Mouse (Mus musculus) midbrain, postnatal 0 days (tissue): ENCODE data around the gene Egflam. TPM values are rescaled to one million over a fixed set of nuclear protein-coding genes. Genes with fewer than 3 reads are reported as not detected.

Source experiments
- ATAC-seq: fragments of 200-750 bp; cut with Nextera tagmentation; 2 replicates; pipeline ENCODE4 v1.8.0; 2017; ENCODE audit warnings: moderate number of reproducible peaks, mild to moderate bottlenecking, moderate TSS enrichment, moderate library complexity; ENCODE audit not compliant: low FRiP score
- DNase-seq: peaks from one replicate; pipeline ENCODE4 v3.0.0-alpha.2; 2015; ENCODE audit warnings: low spot score
- H3K27ac ChIP-seq: fragments of 300-500 bp; sonication (generic); 2 replicates; pipeline ENCODE4 v1.5.1; 2014; ENCODE audit warnings: low read depth, mild to moderate bottlenecking, low read length, mixed read lengths
- H3K27me3 ChIP-seq: fragments of 300-500 bp; sonication (generic); 2 replicates; pipeline ENCODE4 v1.6.1; 2014; ENCODE audit warnings: low read length, control low read depth, mixed read lengths; ENCODE audit not compliant: insufficient read depth
- H3K36me3 ChIP-seq: fragments of 300-500 bp; sonication (generic); 2 replicates; pipeline ENCODE4 v1.6.1; 2014; ENCODE audit warnings: low read length, control low read depth, mixed read lengths; ENCODE audit not compliant: insufficient read depth
- H3K4me1 ChIP-seq: fragments of 300-500 bp; sonication (generic); 2 replicates; pipeline ENCODE4 v1.6.1; 2014; ENCODE audit warnings: mild to moderate bottlenecking, control low read depth, antibody characterized with exemption, low read length, mixed read lengths; ENCODE audit not compliant: insufficient read depth
- H3K4me2 ChIP-seq: fragments of 300-500 bp; sonication (generic); 2 replicates; pipeline ENCODE4 v1.6.1; 2014; ENCODE audit warnings: low read depth, mild to moderate bottlenecking, low read length, mixed read lengths; ENCODE audit not compliant: poor library complexity, severe bottlenecking
- H3K4me3 ChIP-seq: fragments of 300-500 bp; sonication (generic); 2 replicates; pipeline ENCODE4 v1.5.1; 2014; ENCODE audit warnings: low read depth, mild to moderate bottlenecking, low read length, moderate library complexity
- H3K9ac ChIP-seq: fragments of 300-500 bp; sonication (generic); replicated peaks from 2 replicates; pipeline ENCODE4 v1.6.1; 2014; ENCODE audit warnings: mild to moderate bottlenecking, low read length, moderate library complexity, mixed read lengths; ENCODE audit not compliant: poor library complexity, severe bottlenecking
- H3K9me3 ChIP-seq: fragments of 300-500 bp; sonication (generic); 2 replicates; pipeline ENCODE4 v1.6.1; 2016; ENCODE audit warnings: low read length, control low read depth
- CTCF ChIP-seq: IDR thresholded peaks from 2 replicates; pipeline ENCODE4 v1.5.1; 2016; ENCODE audit warnings: antibody characterized with exemption, mild to moderate bottlenecking
- WGBS: fragments of 180-500 bp; shearing (Covaris S2); extraction: QIAGEN DNeasy Blood & Tissue Kit; methylation state at CpG from one replicate; pipeline ENCODE4 v1.1.7; 2014; 5-methylcytosine and 5-hydroxymethylcytosine counted together
- polyA plus RNA-seq: library from polyadenylated mRNA; unstranded; fragments of >200 nt; fragmentation: Nextera tagmentation; extraction: Ambion mirVana; gene quantifications from 2 replicates; pipeline ENCODE4 v1.2.1, GENCODE M21; 2015
- total RNA-seq: library from RNA; depleted of rRNA; stranded (reverse); fragments of >200 nt; gene quantifications from 2 replicates; pipeline ENCODE4 v1.2.3, GENCODE M21; 2014

The Egflam gene
- total and polyA plus RNA-seq, 2 experiments from 2014 or later: 7.8 to 8.6 TPM

DNA sequence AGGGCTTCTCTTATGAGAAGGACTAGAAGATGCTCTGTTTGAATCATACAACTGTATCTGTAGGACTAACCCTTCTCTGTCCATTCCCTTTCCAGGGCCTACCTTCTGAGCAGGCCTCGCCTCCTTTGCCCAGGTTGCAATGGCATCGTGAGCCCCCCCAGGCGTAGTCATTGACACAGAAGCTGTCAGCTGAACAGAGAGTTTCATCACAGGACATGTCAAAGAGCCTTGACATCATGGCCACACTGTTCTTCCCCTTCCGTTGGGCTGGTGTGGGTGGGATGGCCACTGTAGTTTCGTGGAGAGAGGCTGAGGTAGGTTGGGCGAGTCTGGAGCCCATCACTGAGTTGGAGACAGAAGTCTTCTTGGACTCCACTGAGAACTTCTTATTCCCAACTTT lies 144.9 kb downstream of the Egflam start:
- Histone ChIP-seq H3K27me3 (no peaks in the 10 kb centered on the region), H3K4me1 (no peaks in the 10 kb centered on the region), H3K4me3 (no peak overlapping the region), H3K9me3 (peaks cover 3% of the 10 kb centered on the region; the same call in 1 of the 2 replicates), H3K36me3 (no peaks in the 10 kb centered on the region; the same call in 1 of the 2 replicates), H3K9ac (no peak overlapping the region), H3K27ac (no peak overlapping the region), H3K4me2 (no peak overlapping the region)
- DNase-seq (no peak), ATAC-seq (no peak)
- 97% methylated on average over 6 of the region's 6 CpGs for WGBS
- TF ChIP-seq CTCF: no peak

DNA sequence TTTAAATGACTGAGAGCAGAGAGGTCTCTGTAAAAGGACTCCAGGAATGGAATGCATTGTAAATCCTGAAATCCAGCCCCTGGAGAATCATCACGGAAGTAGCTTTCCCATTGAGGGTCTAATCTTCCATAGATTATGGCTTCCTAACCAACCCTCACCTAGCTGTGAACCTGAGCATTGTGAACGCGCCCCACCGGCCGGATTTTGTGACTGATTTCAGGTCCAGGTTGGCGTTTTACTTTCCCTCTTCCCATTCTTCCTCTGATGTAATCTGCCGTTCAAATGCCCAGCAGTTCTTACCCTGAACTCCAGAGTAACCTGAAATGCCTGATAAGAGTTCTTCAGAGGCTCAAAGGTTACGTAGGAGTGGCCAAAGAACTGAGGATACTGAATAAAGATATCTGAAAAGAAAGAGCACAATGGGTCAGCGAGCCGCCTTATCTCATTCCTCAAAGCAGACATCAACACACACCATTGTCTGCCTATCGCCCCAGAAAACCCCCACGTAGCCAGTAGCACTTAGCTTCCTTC lies 146.0 kb downstream of the Egflam start:
- Histone ChIP-seq H3K36me3 (no peaks in the 10 kb centered on the region; the same call in 1 of the 2 replicates), H3K9me3 (peaks cover 3% of the 10 kb centered on the region; the same call in 1 of the 2 replicates), H3K4me3 (no peak overlapping the region), H3K27ac (no peak overlapping the region), H3K4me1 (no peaks in the 10 kb centered on the region), H3K4me2 (no peak overlapping the region), H3K27me3 (no peaks in the 10 kb centered on the region), H3K9ac (no peak overlapping the region)
- no peak for DNase-seq
- no peak for TF ChIP-seq CTCF
- WGBS: 75% methylated on average over 12 of the region's 12 CpGs
- ATAC-seq: no peak

DNA sequence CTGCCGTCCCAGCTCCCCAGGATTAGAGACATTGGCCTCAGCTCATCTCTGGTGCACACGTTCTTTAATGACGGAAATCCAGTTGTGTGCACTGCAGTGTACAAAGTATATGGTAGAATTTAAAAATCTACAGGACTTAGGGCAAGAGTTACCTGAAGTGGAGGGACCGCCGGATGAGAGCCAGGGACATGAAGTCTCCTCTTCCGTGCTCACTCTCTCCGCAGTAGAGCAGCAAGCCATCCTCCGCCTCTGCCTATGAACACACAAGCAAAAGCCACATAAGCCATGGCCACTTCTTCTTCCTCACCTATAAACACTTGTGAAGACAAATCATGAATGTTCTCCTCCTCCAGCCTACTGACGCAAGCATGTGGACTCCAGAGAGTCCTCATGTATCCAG lies 147.2 kb downstream of the Egflam start:
- ATAC-seq (no peak), DNase-seq (no peak)
- no peak overlapping the region for H3K9ac ChIP-seq
- no peak overlapping the region for H3K4me2 ChIP-seq
- H3K4me3 ChIP-seq: no peak overlapping the region
- TF ChIP-seq CTCF: no peak
- H3K27ac ChIP-seq: no peak overlapping the region
- no peaks in the 10 kb centered on the region; the same call in 1 of the 2 replicates for H3K36me3 ChIP-seq
- peaks cover 3% of the 10 kb centered on the region; the same call in 1 of the 2 replicates for H3K9me3 ChIP-seq
- no peaks in the 10 kb centered on the region for H3K4me1 ChIP-seq
- 94% methylated on average over 9 of the region's 9 CpGs for WGBS
- no peaks in the 10 kb centered on the region for H3K27me3 ChIP-seq

DNA sequence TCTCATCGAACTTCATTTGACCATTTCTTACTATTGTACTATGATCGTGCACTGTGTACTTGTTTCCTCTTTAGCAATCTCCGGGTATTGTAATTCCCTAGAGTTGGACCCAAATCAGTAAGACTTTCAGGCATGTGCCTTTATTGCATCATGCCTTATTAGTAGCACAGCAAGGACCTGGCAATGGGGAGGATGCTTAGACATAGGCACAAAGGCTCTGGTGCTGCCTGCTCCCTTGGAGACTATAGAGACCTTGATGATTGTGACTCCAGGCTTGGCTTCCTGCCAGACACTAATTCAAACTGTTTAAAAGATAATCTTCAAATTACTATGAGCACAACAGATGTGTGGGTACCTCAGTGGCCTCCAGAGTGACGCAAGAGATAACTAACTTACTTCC lies 149.0 kb downstream of the Egflam start:
- H3K27me3 ChIP-seq: no peaks in the 10 kb centered on the region
- no peak for DNase-seq
- H3K4me1 ChIP-seq: no peaks in the 10 kb centered on the region
- H3K36me3 ChIP-seq: no peaks in the 10 kb centered on the region; the same call in 1 of the 2 replicates
- H3K4me3 ChIP-seq: no peak overlapping the region
- no peak overlapping the region for H3K4me2 ChIP-seq
- 82% methylated on average over 4 of the region's 4 CpGs for WGBS
- TF ChIP-seq CTCF: no peak
- no peak overlapping the region for H3K27ac ChIP-seq
- ATAC-seq: no peak
- peaks cover 3% of the 10 kb centered on the region; the same call in 1 of the 2 replicates for H3K9me3 ChIP-seq
- H3K9ac ChIP-seq: no peak overlapping the region

DNA sequence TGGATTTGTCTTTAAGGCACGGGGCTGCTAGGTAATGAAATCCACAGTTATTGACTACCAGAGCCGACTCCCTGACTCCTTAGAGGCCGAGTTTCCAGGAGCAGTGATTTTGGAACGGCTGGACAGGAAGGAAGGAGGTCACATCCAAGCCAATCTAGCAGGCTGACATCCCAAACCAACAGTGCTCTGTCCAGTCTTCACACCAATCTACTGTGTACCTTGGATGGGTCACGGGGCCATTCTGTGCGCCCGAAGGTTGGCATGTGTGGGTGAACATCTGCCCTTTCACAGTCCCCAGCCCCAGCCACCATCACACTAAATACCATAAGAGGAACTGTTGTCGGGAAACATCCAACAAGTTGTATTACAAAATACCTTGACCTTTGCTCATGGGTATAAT lies 150.9 kb downstream of the Egflam start:
- H3K4me1 ChIP-seq: no peaks in the 10 kb centered on the region
- H3K36me3 ChIP-seq: no peaks in the 10 kb centered on the region; the same call in 1 of the 2 replicates
- TF ChIP-seq CTCF: no peak
- H3K27ac ChIP-seq: no peak overlapping the region
- no peaks in the 10 kb centered on the region for H3K27me3 ChIP-seq
- H3K4me2 ChIP-seq: no peak overlapping the region
- 86% methylated on average over 8 of the region's 8 CpGs for WGBS
- H3K9me3 ChIP-seq: peaks cover 3% of the 10 kb centered on the region; the same call in 1 of the 2 replicates
- DNase-seq: no peak
- no peak overlapping the region for H3K4me3 ChIP-seq
- H3K9ac ChIP-seq: no peak overlapping the region
- no peak for ATAC-seq

DNA sequence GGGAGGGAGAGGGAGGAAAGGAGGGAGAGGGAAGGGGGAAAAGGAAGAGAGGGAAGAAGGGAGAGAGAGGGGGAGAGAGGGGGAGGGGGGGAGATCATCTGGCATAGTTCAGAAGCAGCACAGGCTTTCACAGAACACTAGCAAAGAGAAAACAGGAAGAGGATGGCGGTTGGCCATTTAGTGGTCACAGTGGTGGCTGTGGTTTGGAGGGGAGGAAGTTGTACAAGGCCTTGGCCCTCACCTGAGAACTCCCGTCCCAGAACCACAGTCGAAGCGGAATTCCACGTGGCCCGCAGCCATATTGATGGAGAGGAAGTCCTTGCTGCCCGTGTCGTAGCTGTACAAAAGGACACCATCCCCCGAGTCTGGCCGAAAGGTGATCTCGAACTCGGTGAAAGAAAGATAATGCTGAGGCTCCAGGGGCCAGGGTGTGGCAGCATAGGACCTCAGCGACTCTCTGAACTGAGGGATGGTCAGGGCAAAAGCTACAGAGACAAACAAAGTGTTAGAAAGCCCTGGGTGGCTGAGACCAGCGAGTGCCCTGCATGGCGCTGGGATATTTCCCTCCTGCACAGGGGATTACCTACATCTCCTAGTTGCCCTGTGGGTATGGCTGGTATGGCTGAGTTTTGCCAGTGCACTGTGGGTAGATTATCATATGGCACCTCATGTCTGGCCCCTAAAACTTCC lies 155.9 kb downstream of the Egflam start:
- H3K4me1 ChIP-seq: no peaks in the 10 kb centered on the region
- no peak overlapping the region for H3K4me3 ChIP-seq
- H3K36me3 ChIP-seq: no peaks in the 10 kb centered on the region
- no peak overlapping the region for H3K9ac ChIP-seq
- no peak overlapping the region for H3K27ac ChIP-seq
- no peaks in the 10 kb centered on the region for H3K9me3 ChIP-seq
- ATAC-seq (no peak), DNase-seq (no peak)
- no peak for TF ChIP-seq CTCF
- H3K27me3 ChIP-seq: no peaks in the 10 kb centered on the region
- H3K4me2 ChIP-seq: no peak overlapping the region
- WGBS: 84% methylated on average over 15 of the region's 15 CpGs
